Comparison of ENCODE assay signal across 7 mouse cellular contexts in genomic region chr3:21479021-21479795, GRCm38 (mm10).
A peak's percentile ranks its signal among the peaks of the same experiment; 100 is the strongest.
DNase-seq lines count a peak whose midpoint lies in the region; ATAC-seq and TF ChIP-seq lines count a peak whose summit lies in the region.

No protein-coding gene starts in this region.

- TF ChIP-seq CTCF in lung, adult 2 months (IDR thresholded peaks at IDR 0.05; ENCODE audit: insufficient read depth, low read length): no peak

- H3K4me2 ChIP-seq in forebrain, embryonic 12.5 days: no peak overlapping the region
- H3K4me2 ChIP-seq in heart, embryonic 13.5 days: 0 out of 2 replicates have a peak overlapping the region, but pooled peaks have one; percentile 9

- peak; percentile 53; the same call in 1 of the 2 replicates for ATAC-seq in forebrain, embryonic 12.5 days (ENCODE audit: low FRiP score)
- no peak for ATAC-seq in heart, embryonic 13.5 days (ENCODE audit: extremely low read depth, insufficient number of reproducible peaks, low FRiP score, low TSS enrichment)

- TF ChIP-seq POLR2A in lung, adult 2 months (IDR thresholded peaks at IDR 0.05; ENCODE audit: borderline replicate concordance, extremely low read depth, low read depth, low read length): no peak

- 23% methylated on average over 5 of the region's 5 CpGs for WGBS in forebrain, embryonic 12.5 days
- 26% methylated on average over 5 of the region's 5 CpGs for WGBS in heart, embryonic 13.5 days
- WGBS in lung, adult 2 months: 18% methylated on average over 5 of the region's 5 CpGs

- H3K9ac ChIP-seq in forebrain, embryonic 12.5 days: no peak overlapping the region
- H3K9ac ChIP-seq in heart, embryonic 13.5 days: no peak overlapping the region

- H3K4me3 ChIP-seq in forebrain, embryonic 12.5 days (replicated peaks): no peak overlapping the region
- H3K4me3 ChIP-seq in heart, embryonic 13.5 days: no peak overlapping the region
- H3K4me3 ChIP-seq in lung, adult 2 months (replicated peaks; ENCODE audit: extremely low read depth, low read depth, low read length): no peak overlapping the region

- no peaks in the 10 kb centered on the region for H3K36me3 ChIP-seq in forebrain, embryonic 12.5 days (replicated peaks)
- H3K36me3 ChIP-seq in heart, embryonic 13.5 days: no peaks in the 10 kb centered on the region

- H3K4me1 ChIP-seq in forebrain, embryonic 12.5 days: peaks cover 6% of the 10 kb centered on the region
- H3K4me1 ChIP-seq in heart, embryonic 13.5 days: peaks cover 25% of the 10 kb centered on the region
- peaks cover 3% of the 10 kb centered on the region for H3K4me1 ChIP-seq in lung, adult 2 months (ENCODE audit: control insufficient read depth, insufficient read depth, low read length)

- no peaks in the 10 kb centered on the region for H3K9me3 ChIP-seq in forebrain, embryonic 12.5 days
- H3K9me3 ChIP-seq in heart, embryonic 13.5 days: no peaks in the 10 kb centered on the region

- H3K27me3 ChIP-seq in forebrain, embryonic 12.5 days: no peaks in the 10 kb centered on the region
- H3K27me3 ChIP-seq in heart, embryonic 13.5 days (replicated peaks): no peaks in the 10 kb centered on the region

- H3K27ac ChIP-seq in forebrain, embryonic 12.5 days: no peak overlapping the region
- H3K27ac ChIP-seq in heart, embryonic 13.5 days (replicated peaks): peak overlapping the region; percentile 73

- peak; percentile 62 for DNase-seq in brain, embryonic 18.5 days (ENCODE audit: low read depth, low spot score)
- peak; percentile 53 for DNase-seq in kidney, postnatal 14 days
- peak; percentile 37 for DNase-seq in lung, adult 2 months
- peak; percentile 51 for DNase-seq in ovary, postnatal 36 days (ENCODE audit: low spot score)
- DNase-seq in adrenal gland, adult 18-20 months (ENCODE audit: low spot score in 2 of 2): no peak

Comparison
In these comparisons a context has a peak if more than half of its experiments do, and no peak if none do; other contexts are left out.
1. DNase-seq: peak in brain, embryonic 18.5 days (single experiment), kidney, postnatal 14 days (single experiment), lung, adult 2 months (single experiment) and ovary, postnatal 36 days (single experiment); none in adrenal gland, adult 18-20 months (0 of 2).